24 mouse cellular contexts compared by ENCODE assay signal in genomic region chr4:106096130-106096529, GRCm38 (mm10).
DNase-seq lines count a peak whose midpoint lies in the region.
"Had no signal": no experiment of that assay in that cellular context is flagged by ENCODE, and none has a peak within 500 bp of the region (broad histone marks: within the 10 kb centered on the region; RNA-seq: fewer than 3 reads in every experiment).

No protein-coding gene starts in this region.

- no peaks in the 10 kb centered on the region for H3K27me3 ChIP-seq in limb, embryonic 10.5 days (ENCODE audit: low read depth, poor library complexity, severe bottlenecking)
- H3K27me3 ChIP-seq: embryonic facial prominence, embryonic 12.5 days; limb, embryonic 12.5 days; neural tube, embryonic 13.5 days had no signal

- H3K36me3 ChIP-seq in limb, embryonic 10.5 days: peaks cover 4% of the 10 kb centered on the region; the same call in 1 of the 2 replicates
- H3K36me3 ChIP-seq: embryonic facial prominence, embryonic 12.5 days; hindbrain, embryonic 10.5 days; limb, embryonic 12.5 days; neural tube, embryonic 13.5 days had no signal

- H3K9me3 ChIP-seq in limb, embryonic 10.5 days (replicated peaks): no peaks in the 10 kb centered on the region
- H3K9me3 ChIP-seq: embryonic facial prominence, embryonic 12.5 days; hindbrain, embryonic 10.5 days; neural tube, embryonic 13.5 days had no signal

- H3K4me1 ChIP-seq in limb, embryonic 10.5 days: peaks cover 72% of the 10 kb centered on the region

- peak overlapping the region; percentile 82 for H3K27ac ChIP-seq in limb, embryonic 10.5 days
- H3K27ac ChIP-seq: embryonic facial prominence, embryonic 12.5 days; hindbrain, embryonic 10.5 days; hindbrain, postnatal 0 days; layer of hippocampus, adult 2 months; macrophage; neural tube, embryonic 13.5 days had no signal

- H3K4me3 ChIP-seq in limb, embryonic 10.5 days: no peak overlapping the region
- H3K4me3 ChIP-seq: embryonic facial prominence, embryonic 12.5 days; hindbrain, embryonic 10.5 days; layer of hippocampus, adult 2 months; limb, embryonic 12.5 days; myocyte; neural tube, embryonic 13.5 days had no signal

- peak; percentile 31 for DNase-seq in kidney, adult 11 months
- no peak for DNase-seq in kidney, postnatal 25 days
- peak; percentile 69 for DNase-seq in NIH3T3 (ENCODE audit: low read depth)
- DNase-seq in forelimb bud, embryonic 11.5 days (ENCODE audit: low read depth, low spot score): peak; percentile 58
- peak; percentile 40 for DNase-seq in limb, embryonic 10.5 days (ENCODE audit: low spot score)
- no peak for DNase-seq in urinary bladder, postnatal 36 days (ENCODE audit: low spot score in 2 of 2)
- DNase-seq in cerebellum, adult 11 months: no peak
- DNase-seq: adrenal gland, postnatal 25 days; B cell, adult 2 months; cerebellum, postnatal 10 days; gastrocnemius, postnatal 36 days; liver, postnatal 0 days; retina, postnatal 1 day; right cerebral cortex, postnatal 25 days; spleen, adult 18-20 months; thymus, postnatal 14 days had no signal

- WGBS in limb, embryonic 10.5 days: 24% methylated on average over 3 of the region's 3 CpGs

Comparison
In these comparisons a context has a peak if more than half of its experiments do, and no peak if none do; other contexts are left out.
1. DNase-seq: peak in kidney, adult 11 months (single experiment), NIH3T3 (single experiment), forelimb bud, embryonic 11.5 days (single experiment) and limb, embryonic 10.5 days (single experiment); none in kidney, postnatal 25 days (0 of 2), urinary bladder, postnatal 36 days (0 of 2) and cerebellum, adult 11 months (single experiment).